Mouse (Mus musculus) embryo, embryonic 10 days (tissue): ENCODE results near the gene Vmn1r12.
"Not testable (repeated sequence)": the region's sequence is repeated elsewhere in the genome, so short reads cannot be mapped to it uniquely, and the experiment has no call there.

Source experiments
- DNase-seq: peaks from one replicate; pipeline ENCODE4 v3.0.0-alpha.2; 2015; ENCODE audit warnings: low spot score

Gene Vmn1r12

GRCm38 (mm10) chr6:57156619-57157018 lies at the start of gene Vmn1r12:
Gene Vmn1r12, plus strand, starts transcription at chr6:57156919.
- no peak for DNase-seq

DNA sequence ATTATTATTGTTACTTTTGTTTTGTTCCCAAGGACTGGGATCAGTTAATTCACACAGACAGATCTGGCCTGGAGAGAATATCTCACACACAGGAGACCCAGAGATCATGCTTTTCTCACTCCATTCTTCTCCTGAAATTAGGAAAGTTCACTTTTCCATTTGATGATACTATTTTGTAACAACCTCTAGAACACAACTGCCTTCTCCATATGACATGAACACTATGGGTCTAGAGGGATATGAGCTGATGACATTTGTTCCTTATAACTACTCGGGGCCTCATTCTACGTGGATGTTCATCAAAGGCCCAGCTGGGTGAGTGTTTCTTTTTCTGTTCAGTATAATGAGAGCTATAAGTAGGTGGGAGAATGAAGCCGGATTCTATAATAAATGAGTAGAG lies 47.6 kb upstream of the Vmn1r12 start, which contains the start of gene Vmn1r10:
Vmn1r10 (plus strand) TSS at position 301 of the 400 bp plus-strand sequence.
- DNase-seq: no peak

GRCm38 (mm10) chr6:57133155-57133554 lies 23.6 kb upstream of the Vmn1r12 start, which contains the start of gene Vmn1r11:
Gene Vmn1r11, plus strand, starts transcription at chr6:57133455.
- DNase-seq: no peak

DNA sequence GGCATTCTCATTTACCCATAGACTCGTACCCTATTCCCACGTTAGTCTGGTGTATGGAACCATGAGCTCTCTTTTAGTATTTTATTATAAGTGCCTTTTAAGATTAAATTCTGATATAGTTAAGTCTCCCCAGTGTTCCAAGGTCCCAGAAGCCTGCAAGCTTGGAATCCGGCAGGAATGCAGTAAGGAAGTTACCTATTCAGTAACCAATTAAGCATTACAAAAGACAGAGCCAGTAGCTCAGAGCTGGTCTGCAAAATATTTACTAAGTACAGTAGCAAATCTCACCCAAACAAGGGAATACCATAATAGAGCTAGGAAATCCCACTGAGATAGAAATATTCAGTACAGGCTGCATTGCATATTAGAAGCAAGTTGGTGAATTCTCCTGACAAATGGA lies 33.3 kb downstream of the Vmn1r12 start:
- DNase-seq: not testable (repeated sequence)

- not testable (repeated sequence) for DNase-seq
Measured at GRCm38 (mm10) chr6:57202990-57203389, 46.3 kb downstream of the Vmn1r12 start, which contains the start of gene Vmn1r13. Gene Vmn1r13, plus strand, starts transcription at chr6:57203290.
